Mouse (Mus musculus): ENCODE data around the gene Mccc1.

Gene Mccc1

DNA sequence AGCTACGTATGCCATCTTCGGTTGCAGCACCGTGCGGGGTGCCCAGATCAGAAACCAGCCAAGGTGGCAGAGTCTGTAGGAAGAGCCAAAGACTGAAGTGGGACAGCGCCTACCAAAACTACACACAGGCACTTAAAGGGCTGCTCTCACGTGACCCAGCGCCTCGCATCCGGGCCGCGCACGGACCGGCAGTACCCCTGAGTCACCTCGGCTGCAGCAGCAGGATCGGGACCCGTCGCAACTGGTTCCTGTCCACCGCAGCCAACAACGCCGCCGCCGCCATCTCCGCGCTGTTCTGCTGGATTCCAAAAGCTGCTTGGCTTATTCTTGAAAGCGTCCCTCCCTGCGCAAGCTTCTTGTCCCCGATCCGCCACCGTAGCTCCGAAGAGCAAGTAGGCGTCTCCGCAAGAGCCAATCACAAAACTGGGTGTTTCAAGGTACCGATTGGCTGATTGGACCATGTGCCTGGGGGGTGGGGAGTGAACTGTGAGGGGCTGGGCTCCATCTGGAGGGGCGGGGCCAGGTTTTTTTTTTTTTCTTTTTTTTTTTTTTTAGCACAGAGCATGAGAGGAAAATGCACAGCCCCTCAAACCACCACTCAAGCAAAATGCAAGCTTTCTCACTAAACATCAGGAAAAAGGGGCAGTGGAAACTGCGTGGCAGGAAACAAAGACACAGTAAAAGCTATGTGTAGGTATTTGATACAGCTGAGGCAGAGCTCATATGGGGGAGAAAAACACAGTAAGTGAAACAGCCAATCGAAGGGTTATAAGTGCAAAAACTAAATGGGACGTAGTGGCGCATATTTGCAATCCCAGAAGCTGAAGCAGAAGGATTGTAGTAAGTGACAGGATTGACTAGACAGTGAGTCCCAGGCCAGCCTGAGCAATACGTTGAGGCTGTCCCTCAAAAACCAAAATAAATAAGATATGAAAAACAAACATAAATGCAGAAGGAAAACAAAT is at the start of gene Mccc1:
Gene Mccc1, minus strand, starts transcription at position 404 of the 965 bp plus-strand sequence.
- peak; percentile 99 for DNase-seq

DNA sequence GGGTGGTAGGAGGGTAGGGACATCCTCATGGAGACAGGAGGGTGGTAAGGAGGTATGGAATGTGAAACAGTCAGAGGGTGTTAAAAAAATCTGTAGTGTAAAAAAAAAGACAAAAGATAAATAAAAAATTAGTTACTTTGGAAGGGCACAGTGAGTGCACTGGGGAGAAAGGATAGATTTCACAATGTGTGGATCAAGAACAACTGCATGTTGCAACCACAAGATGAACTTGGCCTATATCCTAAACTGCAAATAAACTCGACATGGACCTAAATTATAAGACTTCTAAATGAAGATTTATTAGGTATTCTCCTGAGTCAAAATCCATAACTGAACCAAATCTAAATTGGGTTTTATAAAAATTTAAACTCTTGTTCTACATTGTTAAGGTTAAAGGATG is 48.6 kb upstream of the Mccc1 start:
- DNase-seq: no peak

DNA sequence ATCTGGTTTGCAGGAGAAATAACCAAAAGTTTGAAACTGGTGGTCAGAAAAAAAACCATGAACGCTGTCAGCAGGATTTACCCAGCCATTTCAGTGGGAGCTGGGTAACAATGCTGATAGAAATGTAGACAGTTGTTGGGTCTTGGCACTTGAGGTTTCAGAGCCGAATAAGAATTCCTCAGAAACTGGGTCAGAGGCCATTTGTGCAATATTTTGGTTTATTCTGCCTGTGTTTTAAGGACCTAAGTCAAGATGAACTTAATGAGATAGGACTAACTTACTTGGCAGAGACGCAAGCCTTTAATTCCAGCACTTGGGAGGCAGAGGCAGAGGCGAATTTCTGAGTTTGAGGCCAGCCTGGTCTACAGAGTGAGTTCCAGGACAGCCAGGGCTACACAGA is 44.6 kb upstream of the Mccc1 start:
- DNase-seq: no peak

DNA sequence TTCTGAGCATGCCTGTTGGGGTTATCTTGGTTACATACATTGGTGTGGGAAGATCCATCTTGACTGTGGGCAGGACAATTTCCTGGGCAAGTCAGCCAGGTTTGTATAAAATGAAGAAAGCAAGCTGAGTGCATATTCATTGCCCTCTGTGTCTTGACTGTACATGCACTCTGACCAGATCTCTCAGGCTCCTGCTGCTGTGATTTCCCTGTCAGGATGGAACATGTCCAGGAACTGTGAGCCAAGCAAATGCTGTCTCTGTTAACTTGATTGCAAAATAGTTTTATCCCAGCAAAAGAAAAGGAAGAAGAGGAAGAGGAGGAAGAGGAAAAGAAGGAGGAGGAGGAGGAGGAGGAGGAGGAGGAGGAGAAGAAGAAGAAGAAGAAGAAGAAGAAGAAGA is 44.0 kb upstream of the Mccc1 start:
- DNase-seq: no peak

DNA sequence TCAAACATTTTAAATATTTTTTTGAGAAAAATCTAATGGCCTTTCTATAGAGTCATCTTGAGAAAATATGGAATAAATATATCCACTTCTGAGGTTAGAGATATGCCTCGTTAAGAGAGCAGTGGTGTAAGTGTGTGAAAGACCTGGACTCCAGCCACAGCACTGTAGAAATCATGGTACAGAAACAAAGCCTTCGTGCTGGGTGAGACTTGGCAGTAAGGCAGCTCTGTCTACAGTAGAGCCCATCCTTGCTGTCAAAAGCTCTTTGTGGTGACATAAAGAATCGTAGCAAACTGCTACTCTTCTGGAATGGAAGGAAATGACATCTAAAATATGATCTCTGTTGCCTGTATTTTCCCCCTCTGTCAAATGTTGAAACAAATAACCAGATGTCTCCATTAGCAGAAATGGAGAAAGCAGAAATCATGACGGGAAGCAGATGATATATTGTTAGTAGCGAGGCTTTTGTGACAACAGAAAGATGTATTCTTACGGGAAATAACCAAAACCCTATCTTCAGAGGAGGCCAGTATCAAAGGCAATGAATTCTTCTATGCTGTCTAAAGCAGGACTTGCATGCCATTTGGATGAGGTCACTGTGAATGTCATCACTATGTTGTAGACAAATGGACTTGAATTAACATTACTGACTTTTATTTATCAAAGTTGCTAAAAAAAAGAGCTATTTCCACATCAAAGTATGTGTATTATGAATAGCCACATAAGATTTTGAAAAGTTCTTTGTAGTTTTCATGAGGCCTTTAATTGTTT is 31.4 kb upstream of the Mccc1 start:
- no peak for DNase-seq

DNA sequence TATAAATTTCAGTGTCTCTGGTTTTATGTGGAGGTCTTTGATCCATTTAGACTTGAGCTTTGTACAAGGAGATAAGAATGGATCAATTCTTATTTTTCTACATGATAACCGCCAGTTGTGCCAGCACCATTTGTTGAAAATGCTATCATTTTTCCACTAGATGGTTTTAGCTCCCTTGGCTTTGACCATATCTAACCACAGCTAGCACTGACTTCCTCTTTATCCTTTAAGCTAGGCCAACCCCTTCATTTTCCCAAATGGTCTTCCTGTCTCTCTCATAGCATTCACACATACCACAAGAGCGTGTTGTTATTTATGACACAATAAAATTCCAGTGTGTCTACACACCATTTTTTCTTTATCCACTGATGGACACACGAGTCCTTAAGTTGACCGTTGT is 29.5 kb upstream of the Mccc1 start:
- DNase-seq: no peak

DNA sequence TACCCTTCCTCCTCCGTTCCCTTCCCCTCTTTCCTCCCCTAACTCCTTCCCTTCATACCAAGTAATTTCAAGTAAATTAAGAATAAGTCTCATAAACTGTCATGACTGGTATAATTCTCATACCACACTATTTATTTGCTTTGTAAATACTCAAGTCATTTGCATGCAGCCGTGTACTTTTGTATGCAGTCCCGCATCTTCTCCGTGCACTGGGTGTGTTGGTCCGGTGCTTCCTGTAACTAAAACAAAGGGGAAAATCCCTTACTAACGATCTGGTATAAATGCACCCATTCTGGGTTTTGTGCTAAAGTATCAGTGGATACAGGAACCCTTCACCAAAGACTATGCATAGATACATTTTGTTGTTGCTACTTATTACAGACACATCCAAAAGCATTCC is 25.3 kb upstream of the Mccc1 start:
- DNase-seq: no peak

DNA sequence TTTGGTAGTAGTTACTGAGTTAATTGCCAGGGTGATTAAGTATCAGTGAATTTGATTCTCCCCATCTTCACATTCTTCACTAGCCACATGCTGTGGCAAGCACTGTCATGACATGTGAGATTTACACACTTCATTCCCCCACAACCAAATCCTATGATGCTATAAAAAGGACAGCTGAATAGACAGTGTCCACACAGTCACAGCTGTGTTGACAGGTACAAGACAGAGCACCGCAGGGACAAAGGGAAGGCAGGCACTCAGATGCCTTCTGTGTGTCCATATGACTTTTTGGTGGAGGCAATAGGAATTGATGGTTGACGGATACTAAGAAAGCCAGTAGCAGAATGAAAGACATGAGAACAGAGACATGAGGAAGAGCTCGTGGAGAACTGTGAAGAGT is 10.8 kb upstream of the Mccc1 start:
- DNase-seq: no peak

DNA sequence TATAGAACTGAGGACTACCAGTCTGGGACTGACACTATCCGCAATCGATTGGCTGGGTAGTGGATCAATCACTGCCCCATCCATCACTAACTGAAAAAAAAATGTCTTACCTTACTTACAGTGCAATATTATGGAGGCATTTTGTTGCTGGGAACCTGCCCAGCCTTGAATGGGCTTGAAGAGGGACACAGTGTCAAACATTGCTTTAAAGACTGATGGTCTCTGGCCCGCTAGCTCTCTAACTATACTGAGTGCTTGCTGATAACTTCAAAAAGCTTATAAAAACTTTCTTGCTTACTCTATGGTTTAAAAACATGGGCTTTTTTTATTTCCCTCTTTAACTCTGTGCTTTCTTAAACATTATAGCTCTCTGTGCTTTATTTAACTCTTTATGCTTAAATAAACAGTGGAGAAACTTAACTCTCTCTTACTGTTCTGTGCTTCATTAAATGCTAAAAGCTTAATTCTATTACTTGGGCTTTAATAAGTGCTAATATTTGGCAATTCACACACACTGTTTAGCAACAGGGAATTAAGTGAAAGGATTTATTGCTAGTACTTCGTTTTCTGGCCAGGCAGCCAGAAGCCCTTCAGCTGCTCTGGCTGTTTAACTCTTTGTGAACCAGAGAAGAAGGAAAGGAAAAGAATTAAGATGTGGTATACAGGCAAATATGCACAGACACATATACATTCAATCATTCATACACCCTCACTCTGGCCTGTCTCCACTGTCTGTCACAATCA is 8.1 kb upstream of the Mccc1 start:
- no peak for DNase-seq

DNA sequence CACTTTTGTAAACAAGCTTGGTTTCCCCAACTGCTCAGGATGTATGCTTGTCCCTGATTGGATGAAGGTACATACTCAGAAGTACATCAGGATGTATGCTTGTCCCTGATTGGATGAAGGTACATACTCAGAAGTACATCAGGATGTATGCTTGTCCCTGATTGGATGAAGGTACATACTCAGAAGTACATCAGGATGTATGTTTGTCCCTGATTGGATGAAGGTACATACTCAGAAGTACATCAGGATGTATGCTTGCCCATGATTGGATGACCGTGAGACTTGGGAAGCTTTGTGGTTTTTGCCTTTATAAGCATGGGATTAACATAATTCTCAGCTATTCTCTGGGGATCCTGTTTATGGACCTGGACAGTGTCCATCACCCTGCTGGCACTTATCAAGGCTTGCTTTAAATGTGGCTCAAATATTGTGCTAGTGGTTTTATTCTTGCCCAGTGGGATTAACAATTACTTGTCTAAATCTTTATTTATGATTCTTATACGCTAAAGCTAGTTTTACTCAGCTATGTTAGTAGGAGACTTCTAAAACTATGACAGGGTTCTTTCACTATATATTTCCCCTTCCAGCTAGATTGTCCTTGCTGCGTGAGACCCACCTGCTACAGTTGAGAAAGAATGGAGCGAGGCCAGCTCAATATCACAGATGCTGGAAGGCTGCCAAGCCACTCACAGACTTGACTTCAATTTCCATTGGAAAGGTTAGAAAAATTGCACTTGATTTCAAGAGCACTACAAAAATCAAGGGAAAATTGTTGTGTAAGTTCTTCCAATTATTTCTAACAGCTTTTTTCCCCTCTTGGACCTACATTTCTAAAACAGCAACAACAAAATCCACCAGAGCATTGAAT is 3.8 kb upstream of the Mccc1 start:
- DNase-seq: peak; percentile 40

DNA sequence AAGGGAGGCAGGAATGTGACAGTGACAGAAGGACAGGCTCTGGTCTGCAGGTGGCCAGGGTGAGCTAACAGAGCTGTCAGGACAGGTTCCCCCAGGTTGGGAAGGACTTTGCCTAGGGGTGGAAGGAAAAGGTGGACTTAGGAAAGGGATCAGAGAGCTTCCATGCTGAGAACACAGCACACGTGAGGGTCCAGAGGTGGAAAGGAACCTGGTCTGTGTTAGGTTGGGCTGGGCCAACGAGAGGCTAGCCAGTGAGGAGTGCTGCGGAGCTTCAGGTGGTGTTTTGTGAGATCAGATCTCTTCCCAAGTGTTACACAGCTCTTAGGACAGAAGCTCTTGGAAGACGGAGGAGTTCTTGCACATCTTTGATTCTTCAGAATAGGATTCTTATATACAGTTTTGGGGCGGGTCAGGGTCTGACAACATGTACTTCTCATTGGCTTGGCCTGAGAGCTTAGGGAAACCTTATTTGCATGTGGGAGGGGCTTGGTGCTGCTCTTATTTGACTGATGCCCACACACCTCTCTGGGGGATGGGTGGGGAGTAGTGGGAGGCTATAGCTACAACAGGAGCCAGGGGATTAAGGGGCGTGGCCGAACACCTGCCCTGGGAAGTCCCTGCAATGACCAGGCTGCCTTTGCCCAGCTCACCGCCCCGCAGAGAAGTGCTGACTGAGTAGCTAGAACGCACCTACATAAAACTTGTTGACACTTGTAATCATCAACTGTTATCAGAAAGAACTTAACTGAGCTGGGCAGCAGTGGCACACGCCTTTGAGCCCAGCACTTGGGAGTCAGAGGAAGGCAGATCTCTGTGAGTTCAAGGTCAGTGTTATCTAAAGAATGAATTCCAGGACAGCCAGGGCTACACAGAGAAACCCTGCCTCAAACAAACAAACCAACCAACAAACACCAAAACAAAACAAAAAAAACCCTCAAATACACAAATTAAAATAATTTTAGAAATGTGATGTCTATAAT is 5.6 kb downstream of the Mccc1 start:
- DNase-seq: no peak

DNA sequence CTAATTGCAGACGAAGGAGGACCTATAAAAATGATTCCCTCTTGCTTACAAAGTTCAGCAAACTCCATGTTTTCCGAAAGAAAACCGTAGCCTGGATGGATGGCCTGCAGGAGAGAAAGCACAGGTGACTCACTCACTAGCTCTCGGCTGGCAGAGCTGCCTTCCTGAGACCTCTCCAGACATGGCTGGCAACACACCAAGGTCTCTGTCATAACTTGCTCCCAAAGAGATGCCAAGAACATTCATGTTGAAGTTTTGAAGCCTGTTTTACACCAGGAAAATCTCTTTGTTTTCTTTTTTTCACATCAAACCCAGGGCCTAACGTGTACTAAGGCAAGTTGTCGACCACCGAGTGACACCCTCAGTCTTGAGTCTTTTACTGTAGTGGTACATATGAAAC is 9.8 kb downstream of the Mccc1 start:
- DNase-seq: no peak

DNA sequence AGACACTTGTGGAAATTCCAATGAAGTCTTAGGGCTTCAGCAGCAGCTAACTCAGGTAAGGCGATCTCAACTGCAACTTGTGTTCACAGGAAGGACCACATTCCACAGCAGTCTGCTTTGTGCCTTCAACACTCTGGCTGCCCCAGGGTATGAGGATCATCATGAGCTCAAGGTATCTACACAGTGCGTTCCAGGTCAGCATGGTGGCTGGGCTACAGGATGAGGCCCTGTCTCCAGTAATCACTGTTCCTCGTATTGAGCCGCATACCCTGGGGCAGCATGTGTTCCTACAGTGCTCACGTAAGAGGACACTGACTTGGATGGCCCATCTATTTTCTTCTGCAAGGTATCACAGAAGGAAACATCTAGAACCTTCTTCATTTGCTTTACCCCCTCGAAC is 12.4 kb downstream of the Mccc1 start:
- DNase-seq: no peak

DNA sequence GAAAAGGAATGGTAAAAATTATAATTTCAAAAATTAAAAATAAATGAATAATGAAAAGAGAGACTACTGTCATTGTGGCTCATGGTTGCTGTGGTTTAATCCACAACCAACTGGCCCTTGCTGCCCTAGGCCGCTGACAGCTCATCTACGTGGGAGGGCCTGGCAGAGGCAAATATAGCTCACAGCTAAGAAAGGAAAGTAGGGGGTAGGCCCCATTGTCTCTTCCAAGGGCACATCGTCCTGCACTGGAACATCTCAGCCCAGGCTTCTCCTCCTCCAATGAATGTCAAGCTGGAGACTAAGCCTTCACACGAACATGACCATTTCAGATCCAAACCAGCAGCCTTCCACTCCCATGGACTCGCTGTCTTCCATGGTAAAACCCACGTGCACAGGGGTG is 14.2 kb downstream of the Mccc1 start:
- DNase-seq: no peak

DNA sequence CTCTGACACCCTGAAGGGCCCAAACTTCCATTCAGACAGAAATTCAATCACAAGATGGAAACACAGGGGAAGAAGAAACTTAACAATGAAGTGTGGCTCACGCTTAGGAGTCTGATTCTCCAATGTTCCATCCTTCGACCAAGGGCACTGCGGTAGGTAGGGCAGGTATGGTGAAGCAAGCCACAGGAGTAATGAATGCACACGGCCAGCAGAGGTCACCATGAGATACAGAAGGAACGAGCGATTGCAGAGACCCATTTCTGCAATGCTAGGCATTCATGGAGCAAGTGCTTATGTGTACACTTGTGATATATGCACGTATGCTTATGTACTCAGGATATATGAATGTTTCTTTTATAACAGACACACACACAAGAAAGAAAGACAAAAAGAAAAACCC is 26.9 kb downstream of the Mccc1 start:
- peak; percentile 32 for DNase-seq

DNA sequence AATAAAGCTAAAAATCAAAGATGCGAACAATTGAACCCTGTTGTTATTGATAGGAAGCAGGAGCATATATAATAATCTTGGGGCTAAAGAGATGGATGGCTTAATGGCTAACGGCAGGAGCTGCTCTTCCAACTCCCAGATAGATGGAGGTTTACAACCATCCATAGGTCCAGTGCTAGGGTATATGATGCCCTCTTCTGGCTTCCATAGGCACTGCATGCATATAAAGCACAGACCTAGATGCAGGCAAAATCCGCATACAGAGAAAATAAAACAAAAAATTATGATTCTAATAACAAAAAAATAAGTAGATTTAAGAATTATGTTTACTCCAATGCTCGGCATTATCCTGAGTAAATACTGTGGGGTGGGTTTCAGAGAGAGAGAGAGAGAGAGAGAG is 27.5 kb downstream of the Mccc1 start:
- peak; percentile 53 for DNase-seq

DNA sequence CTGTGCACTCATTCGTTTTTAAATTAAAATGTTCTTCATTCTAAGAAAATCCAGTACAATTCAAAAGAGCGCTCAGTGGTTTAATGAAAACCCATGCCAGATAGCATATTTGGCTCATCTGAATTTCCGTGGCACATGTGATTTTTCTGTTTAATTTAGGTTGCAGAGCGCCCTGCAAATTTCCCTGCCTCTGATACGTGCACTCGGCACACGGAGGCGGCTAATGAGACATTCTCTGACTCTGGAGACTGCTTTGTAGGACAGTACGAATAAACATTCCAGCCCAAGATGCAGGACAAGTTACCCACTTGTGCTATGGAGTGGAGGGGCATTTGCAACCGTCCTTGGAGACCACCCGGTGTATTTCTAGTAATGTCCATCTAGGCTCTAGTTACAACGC is 29.3 kb downstream of the Mccc1 start:
- DNase-seq: no peak

DNA sequence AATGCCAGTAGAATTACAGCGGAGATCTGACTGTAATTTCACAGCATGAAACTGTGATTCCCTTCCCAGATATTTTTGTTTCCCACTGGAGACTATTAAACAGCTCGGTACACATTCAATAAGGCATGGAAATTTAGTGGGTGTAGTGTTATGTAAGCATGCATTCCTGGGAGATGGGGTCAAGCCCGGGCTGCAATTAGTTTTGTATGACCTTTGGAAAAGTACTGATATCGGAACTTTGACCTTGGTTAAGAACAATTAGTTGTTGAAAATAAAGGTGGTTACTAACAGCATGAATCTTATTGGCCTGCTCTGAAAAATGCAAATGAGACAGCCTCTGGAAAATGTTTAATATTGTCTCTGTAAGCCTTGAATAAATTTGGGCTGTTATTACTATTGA is 30.0 kb downstream of the Mccc1 start:
- no peak for DNase-seq

DNA sequence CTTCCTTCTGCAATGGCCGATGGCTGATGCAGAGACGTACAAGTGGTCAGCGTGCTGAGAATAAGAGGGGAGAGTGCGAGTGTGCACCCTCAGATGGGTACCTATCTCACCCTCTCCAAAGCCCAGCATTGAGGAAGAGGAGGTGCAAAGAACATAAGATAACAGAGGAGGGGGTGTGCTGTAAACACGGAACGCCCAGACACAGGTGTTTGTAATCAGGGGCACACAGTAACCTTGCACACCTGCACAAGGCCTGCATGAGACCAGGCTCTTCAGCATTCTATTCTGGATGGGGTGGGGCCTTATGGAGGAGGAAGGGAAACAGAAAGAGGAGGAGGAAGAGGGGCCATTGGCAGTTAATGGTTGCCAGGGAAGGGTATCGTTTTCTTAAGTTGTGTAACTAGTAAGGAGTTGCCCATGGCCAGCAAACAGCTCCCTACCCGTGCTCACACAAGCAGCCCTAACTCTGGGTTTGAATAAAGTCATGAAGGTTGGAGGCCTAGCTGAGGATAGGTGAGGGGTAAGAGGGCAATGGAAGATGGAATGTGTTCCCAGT is 33.0 kb downstream of the Mccc1 start:
- no peak for DNase-seq

DNA sequence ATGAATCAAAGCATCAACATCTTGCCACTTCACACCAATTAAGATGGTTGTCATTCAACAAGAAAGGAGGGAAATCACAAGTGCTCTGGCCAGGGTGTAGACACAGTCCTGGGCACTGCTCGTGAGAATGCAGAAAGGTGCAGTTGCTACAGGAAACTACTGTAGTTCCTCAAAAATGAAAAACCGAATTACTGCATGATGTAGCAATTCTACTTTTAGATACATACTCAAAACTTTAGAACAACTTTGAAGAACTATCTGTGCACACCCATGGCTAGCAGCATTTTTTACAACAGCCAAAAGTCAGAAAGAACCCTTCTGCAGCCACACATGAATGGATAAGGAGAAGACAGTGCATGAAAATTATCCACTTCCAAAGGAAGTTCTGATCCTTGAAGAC is 34.0 kb downstream of the Mccc1 start:
- DNase-seq: no peak

DNA sequence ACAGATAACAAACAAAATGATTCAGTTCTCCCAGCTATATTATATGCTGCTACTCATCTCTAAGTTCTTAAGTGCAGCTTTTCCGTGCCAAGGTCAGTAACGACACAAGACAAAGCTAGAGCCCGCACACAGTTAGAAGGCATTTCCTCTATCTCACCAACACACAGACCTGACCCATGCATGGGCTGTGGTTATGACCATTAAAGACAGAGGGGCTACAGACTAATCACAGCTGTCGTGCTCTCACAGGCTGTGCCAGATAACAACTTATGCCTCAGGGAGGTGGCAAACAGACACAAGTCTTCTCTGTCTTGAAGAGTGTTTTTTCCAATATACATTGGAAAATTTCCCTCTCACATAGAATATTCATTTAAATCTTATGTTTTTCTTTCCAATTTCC is 35.5 kb downstream of the Mccc1 start:
- DNase-seq: no peak
